Mouse (Mus musculus) v-Abl transformed pro-B cells (cell line): ENCODE measurements at regions not wholly inside any gene's neighbourhood (a gene's known extent, or its start where the extent isn't known, plus 50 kb on each side); places are given as distances from the start of the nearest gene placed in this dataset.

Source experiments
- in situ Hi-C, 2 experiments: fragments of 400-800 bp; cut with MboI; formaldehyde crosslinking; loops; one replicate each; pipeline ENCODE4 v1.15.1; 2025; ENCODE audit not compliant: unreplicated experiment in 2 of 2

- in situ Hi-C loops, result no loop called here
Measured at GRCm38 (mm10) chr1:71472691-71473090, 58.0 kb upstream of the Abca12 start.

GRCm38 (mm10) chr1:71483149-71483548, 68.4 kb upstream of the Abca12 start:
- in situ Hi-C loops, result no loop called here

GRCm38 (mm10) chr1:71494576-71494975, 62.4 kb upstream of the Atic start:
- in situ Hi-C loops, result no loop called here

GRCm38 (mm10) chr1:71505898-71506297, 51.1 kb upstream of the Atic start:
- in situ Hi-C loops, result loop anchor here (5.0 to 25.0 kb wide), 6 partner anchors 619 to 1721 kb away; no protein-coding TSS in a partner anchor

GRCm38 (mm10) chr1:71506534-71506933, 50.4 kb upstream of the Atic start:
- in situ Hi-C loops, result loop anchor here (5.0 to 25.0 kb wide), 6 partner anchors 618 to 1722 kb away; no protein-coding TSS in a partner anchor
